Mouse (Mus musculus) CH12.LX (cell line): ENCODE data around the gene Runx2. TPM values are rescaled to one million over a fixed set of nuclear protein-coding genes. Genes with fewer than 3 reads are reported as not detected.

Experiments
- DNase-seq: peaks from one replicate; pipeline ENCODE4 v3.0.0-alpha.2; 2013; ENCODE audit errors: extremely low read depth
- H3K27ac ChIP-seq: 2 replicates; pipeline ENCODE4 v1.5.1; 2012; ENCODE audit warnings: low read depth, mild to moderate bottlenecking, control low read depth, moderate library complexity; ENCODE audit not compliant: insufficient read depth
- H3K27me3 ChIP-seq: replicated peaks from 2 replicates; pipeline ENCODE3; 2012; ENCODE audit warnings: inconsistent platforms
- H3K36me3 ChIP-seq, 2 experiments: replicated peaks in 1 of 2; 2 replicates each; pipeline versions ENCODE3 to v1.6.1; 2012; ENCODE audit warnings: inconsistent platforms in 1 of 2, low read length in 1 of 2, mild to moderate bottlenecking in 1 of 2, mixed read lengths in 1 of 2, moderate library complexity in 1 of 2; ENCODE audit not compliant: control insufficient read depth in 1 of 2, insufficient read depth in 1 of 2
- H3K4me1 ChIP-seq, 2 experiments: 2 replicates each; pipeline ENCODE4 v1.6.1; 2012; ENCODE audit warnings: inconsistent platforms in 1 of 2, moderate library complexity in 1 of 2; ENCODE audit not compliant: insufficient read depth in 2 of 2, control insufficient read depth in 1 of 2
- H3K4me2 ChIP-seq: 2 replicates; pipeline ENCODE4 v1.6.1; 2012; ENCODE audit warnings: low read depth, mild to moderate bottlenecking, control low read depth; ENCODE audit not compliant: poor library complexity, insufficient read depth, severe bottlenecking
- H3K4me3 ChIP-seq, 3 experiments: fragments of 150-350 bp in 1 of 3; sonication (generic) in 1 of 3; replicated peaks in 1 of 3; 2 replicates each; pipeline versions ENCODE3 to v1.5.1; 2011 to 2012; ENCODE audit warnings: low read depth in 2 of 3, low read length in 2 of 3, mild to moderate bottlenecking in 2 of 3, moderate library complexity in 2 of 3, control low read depth in 1 of 3, improper control_type of control experiment in 1 of 3, inconsistent platforms in 1 of 3, mixed read lengths in 1 of 3; ENCODE audit not compliant: poor library complexity in 1 of 3
- H3K79me2 ChIP-seq: replicated peaks from 2 replicates; pipeline ENCODE4 v1.6.1; 2012; ENCODE audit warnings: mild to moderate bottlenecking, moderate library complexity; ENCODE audit not compliant: control insufficient read depth, poor library complexity, insufficient read depth, severe bottlenecking; ENCODE audit errors: extremely low read depth
- H3K9ac ChIP-seq: 2 replicates; pipeline ENCODE4 v1.6.1; 2012; ENCODE audit warnings: low read depth, mild to moderate bottlenecking, control low read depth, moderate library complexity; ENCODE audit not compliant: insufficient read depth
- H3K9me3 ChIP-seq: replicated peaks from 2 replicates; pipeline ENCODE3; 2012; ENCODE audit warnings: low read length, inconsistent platforms, mixed read lengths
- BHLHE40 ChIP-seq: IDR thresholded peaks from 2 replicates; pipeline ENCODE4 v1.6.1; 2011; ENCODE audit warnings: mild to moderate bottlenecking, low read depth, low read length, improper control_type of control experiment
- CHD1 ChIP-seq: IDR thresholded peaks from 2 replicates; pipeline ENCODE4 v1.6.1; 2012; ENCODE audit warnings: low read depth, low read length, improper control_type of control experiment, inconsistent platforms
- CHD2 ChIP-seq: IDR thresholded peaks from 2 replicates; pipeline ENCODE4 v1.6.1; 2011; ENCODE audit warnings: low read length, improper control_type of control experiment
- CTCF ChIP-seq, 2 experiments: IDR thresholded peaks in 1 of 2; conservative IDR thresholded peaks in 1 of 2; 2 replicates each; pipeline ENCODE4 v1.5.1; 2011 to 2012; ENCODE audit warnings: low read depth in 2 of 2, low read length in 2 of 2, improper control_type of control experiment in 1 of 2, inconsistent platforms in 1 of 2, mild to moderate bottlenecking in 1 of 2, moderate library complexity in 1 of 2
- E2F4 ChIP-seq: IDR thresholded peaks from 2 replicates; pipeline ENCODE4 v1.6.1; 2011; ENCODE audit warnings: low read depth, low read length, improper control_type of control experiment; ENCODE audit not compliant: insufficient replicate concordance
- ELF1 ChIP-seq: IDR thresholded peaks from 2 replicates; pipeline ENCODE4 v1.6.1; 2014; ENCODE audit warnings: low read depth, mild to moderate bottlenecking, inconsistent platforms, low read length, improper control_type of control experiment
- EP300 ChIP-seq: IDR thresholded peaks from 2 replicates; pipeline ENCODE4 v1.6.1; 2011; ENCODE audit warnings: low read length, improper control_type of control experiment
- ETS1 ChIP-seq: conservative IDR thresholded peaks from 2 replicates; pipeline ENCODE4 v1.6.1; 2012; ENCODE audit warnings: low read depth, mild to moderate bottlenecking, inconsistent platforms, low read length, improper control_type of control experiment, moderate library complexity
- GABPA ChIP-seq: IDR thresholded peaks from 2 replicates; pipeline ENCODE4 v1.6.1; 2012; ENCODE audit warnings: low read depth, low read length, improper control_type of control experiment, inconsistent platforms; ENCODE audit not compliant: insufficient replicate concordance
- HCFC1 ChIP-seq: IDR thresholded peaks from 2 replicates; pipeline ENCODE4 v1.6.1; 2012; ENCODE audit warnings: low read depth, mild to moderate bottlenecking, inconsistent platforms, low read length, improper control_type of control experiment
- IRF4 ChIP-seq: IDR thresholded peaks from 2 replicates; pipeline ENCODE4 v1.6.1; 2014; ENCODE audit warnings: low read depth, mild to moderate bottlenecking, inconsistent platforms, low read length, improper control_type of control experiment
- JUN ChIP-seq: IDR thresholded peaks from 2 replicates; pipeline ENCODE4 v1.6.1; 2011; ENCODE audit warnings: low read depth, mild to moderate bottlenecking, low read length, improper control_type of control experiment, moderate library complexity; ENCODE audit not compliant: insufficient read depth
- JUND ChIP-seq: conservative IDR thresholded peaks from 2 replicates; pipeline ENCODE4 v1.6.1; 2011; ENCODE audit warnings: low read depth, low read length, improper control_type of control experiment
- KAT2A ChIP-seq: IDR thresholded peaks from 2 replicates; pipeline ENCODE4 v1.6.1; 2012; ENCODE audit warnings: low read length, improper control_type of control experiment, inconsistent platforms; ENCODE audit not compliant: insufficient replicate concordance
- MAFK ChIP-seq: IDR thresholded peaks from 2 replicates; pipeline ENCODE4 v1.6.1; 2011; ENCODE audit warnings: low read length, improper control_type of control experiment; ENCODE audit not compliant: insufficient replicate concordance
- MAX ChIP-seq: IDR thresholded peaks from 2 replicates; pipeline ENCODE4 v1.6.1; 2011; ENCODE audit warnings: low read length, improper control_type of control experiment
- MAZ ChIP-seq: IDR thresholded peaks from 2 replicates; pipeline ENCODE4 v1.6.1; 2012; ENCODE audit warnings: low read depth, mild to moderate bottlenecking, inconsistent platforms, low read length, improper control_type of control experiment, moderate library complexity
- MEF2A ChIP-seq: IDR thresholded peaks from 2 replicates; pipeline ENCODE4 v1.6.1; 2014; ENCODE audit warnings: low read depth, mild to moderate bottlenecking, inconsistent platforms, low read length, improper control_type of control experiment, borderline replicate concordance
- MXI1 ChIP-seq: IDR thresholded peaks from 2 replicates; pipeline ENCODE4 v1.6.1; 2011; ENCODE audit warnings: mild to moderate bottlenecking, low read depth, low read length, improper control_type of control experiment
- MYC ChIP-seq: IDR thresholded peaks from 2 replicates; pipeline ENCODE4 v1.6.1; 2011; ENCODE audit warnings: low read depth, mild to moderate bottlenecking, improper control_type of control experiment, low read length
- NELFE ChIP-seq: IDR thresholded peaks from 2 replicates; pipeline ENCODE4 v1.6.1; 2011; ENCODE audit warnings: low read depth, low read length, improper control_type of control experiment
- NRF1 ChIP-seq: IDR thresholded peaks from 2 replicates; pipeline ENCODE4 v1.6.1; 2014; ENCODE audit warnings: low read depth, mild to moderate bottlenecking, inconsistent platforms, low read length, improper control_type of control experiment, moderate library complexity
- PAX5 ChIP-seq: IDR thresholded peaks from 2 replicates; pipeline ENCODE4 v1.6.1; 2012; ENCODE audit warnings: low read length, inconsistent platforms, mixed read lengths
- POLR2A ChIP-seq: IDR thresholded peaks from 2 replicates; pipeline ENCODE4 v1.6.1; 2011; ENCODE audit warnings: low read depth, mild to moderate bottlenecking, improper control_type of control experiment, low read length
- POLR2AphosphoS2 ChIP-seq: IDR thresholded peaks from 2 replicates; pipeline ENCODE4 v1.6.1; 2011; ENCODE audit warnings: low read depth, low read length, improper control_type of control experiment
- RAD21 ChIP-seq: IDR thresholded peaks from 2 replicates; pipeline ENCODE4 v1.6.1; 2011; ENCODE audit warnings: low read depth, mild to moderate bottlenecking, low read length, improper control_type of control experiment, moderate library complexity
- RCOR1 ChIP-seq: conservative IDR thresholded peaks from 2 replicates; pipeline ENCODE4 v1.6.1; 2012; ENCODE audit warnings: low read depth, mild to moderate bottlenecking, inconsistent platforms, low read length, improper control_type of control experiment
- SIN3A ChIP-seq: IDR thresholded peaks from 2 replicates; pipeline ENCODE4 v1.6.1; 2012; ENCODE audit warnings: low read length, improper control_type of control experiment, inconsistent platforms
- SMC3 ChIP-seq: IDR thresholded peaks from 2 replicates; pipeline ENCODE4 v1.6.1; 2011; ENCODE audit warnings: low read depth, low read length, improper control_type of control experiment
- TBP ChIP-seq: conservative IDR thresholded peaks from 2 replicates; pipeline ENCODE4 v1.6.1; 2011; ENCODE audit warnings: low read depth, low read length, improper control_type of control experiment
- TCF12 ChIP-seq: IDR thresholded peaks from 2 replicates; pipeline ENCODE4 v1.6.1; 2014; ENCODE audit warnings: low read depth, mild to moderate bottlenecking, inconsistent platforms, low read length, improper control_type of control experiment
- UBTF ChIP-seq: IDR thresholded peaks from 2 replicates; pipeline ENCODE4 v1.6.1; 2012; ENCODE audit warnings: low read depth, mild to moderate bottlenecking, inconsistent platforms, low read length, improper control_type of control experiment, moderate library complexity
- USF1 ChIP-seq: IDR thresholded peaks from 2 replicates; pipeline ENCODE4 v1.6.1; 2014; ENCODE audit warnings: low read depth, mild to moderate bottlenecking, inconsistent platforms, low read length, improper control_type of control experiment
- USF2 ChIP-seq: conservative IDR thresholded peaks from 2 replicates; pipeline ENCODE4 v1.6.1; 2011; ENCODE audit warnings: low read depth, low read length, improper control_type of control experiment
- ZC3H11A ChIP-seq: IDR thresholded peaks from 2 replicates; pipeline ENCODE4 v1.6.1; 2012; ENCODE audit warnings: low read depth, mild to moderate bottlenecking, inconsistent platforms, low read length, improper control_type of control experiment
- ZKSCAN1 ChIP-seq: IDR thresholded peaks from 2 replicates; pipeline ENCODE4 v1.6.1; 2012; ENCODE audit warnings: low read depth, inconsistent platforms, low read length, improper control_type of control experiment, borderline replicate concordance
- ZMIZ1 ChIP-seq: IDR thresholded peaks from 2 replicates; pipeline ENCODE4 v1.6.1; 2012; ENCODE audit warnings: low read depth, mild to moderate bottlenecking, inconsistent platforms, low read length, improper control_type of control experiment
- ZNF384 ChIP-seq: IDR thresholded peaks from 2 replicates; pipeline ENCODE4 v1.6.1; 2012; ENCODE audit warnings: low read depth, low read length, improper control_type of control experiment, inconsistent platforms
- dilution Hi-C: fragments of 300-500 bp; cut with MboI; formaldehyde crosslinking; loops from 2 replicates; pipeline ENCODE4 v1.14.3; 2020; ENCODE audit warnings: low sequenced_read_pairs; ENCODE audit not compliant: extremely low pct_unique_long_range_greater_than_20kb, extremely low pct_ligation_motif_present
- in situ Hi-C: fragments of 300-500 bp; cut with MboI; formaldehyde crosslinking; loops from 3 replicates; pipeline ENCODE4 v1.14.3; 2019; ENCODE audit warnings: low sequenced_read_pairs, low pct_ligation_motif_present, low pct_unique_long_range_greater_than_20kb, mixed read lengths
- polyA plus RNA-seq: library from polyadenylated mRNA; unstranded; fragments of >175 nt; gene quantifications from 2 replicates; pipeline ENCODE4 v1.2.1, GENCODE M21; 2012; ENCODE audit warnings: low read depth; ENCODE audit not compliant: insufficient read length
- total RNA-seq, 2 experiments: library from RNA; depleted of rRNA; stranded (reverse); fragments of 300-350 nt in 1 of 2; fragments of >200 nt in 1 of 2; gene quantifications; 2 replicates each; pipeline ENCODE4 v1.2.3; 2012 to 2014

The Runx2 gene
- total and polyA plus RNA-seq, 3 experiments: 0.70 to 1.4 (median 1.1) TPM

DNA sequence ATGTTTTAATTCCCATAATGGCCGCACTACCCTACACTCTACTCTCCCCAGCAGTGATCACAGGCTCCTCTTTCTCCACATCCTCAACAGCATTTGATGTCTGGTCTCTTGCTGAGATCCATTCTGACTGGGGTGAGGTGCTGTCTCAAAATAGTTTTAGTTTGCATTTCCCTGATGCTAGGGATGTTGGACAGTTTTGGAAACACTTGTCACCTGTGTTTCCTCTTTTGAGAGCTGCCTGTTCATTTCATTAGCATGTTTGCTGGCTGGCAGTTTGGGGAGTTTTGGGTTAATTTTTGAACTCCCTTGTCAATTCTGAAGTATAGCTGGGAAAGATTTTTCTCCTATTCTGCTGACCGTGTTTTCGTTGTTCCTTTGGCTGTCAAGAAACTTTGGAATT, 340.3 kb downstream of the Runx2 start:
- no peak for TF ChIP-seq HCFC1
- peak; percentile 7; the same call in 1 of the 2 replicates for TF ChIP-seq MXI1
- TF ChIP-seq JUN: peak; percentile 62
- peak; percentile 87 for TF ChIP-seq BHLHE40
- TF ChIP-seq MAX: 0 out of 2 replicates have a peak, but pooled peaks have one; percentile 18
- TF ChIP-seq ZNF384: no peak
- peak; percentile 8 for TF ChIP-seq RAD21
- TF ChIP-seq PAX5: no peak
- peak; percentile 52; the same call in 1 of the 2 replicates for TF ChIP-seq MAZ
- no peak for TF ChIP-seq NELFE
- no peak for TF ChIP-seq GABPA
- TF ChIP-seq JUND: no peak; the same call in 1 of the 2 replicates
- no peak for TF ChIP-seq CHD1
- TF ChIP-seq USF2: no peak
- TF ChIP-seq SIN3A: peak; percentile 41; the same call in 1 of the 2 replicates
- peak; percentile 69 for TF ChIP-seq MAFK
- TF ChIP-seq TBP: no peak
- TF ChIP-seq E2F4: no peak
- no peak for TF ChIP-seq ZC3H11A
- TF ChIP-seq TCF12: peak; percentile 95
- no peak for TF ChIP-seq USF1
- no peak for TF ChIP-seq CTCF (conservative IDR thresholded peaks at IDR 0.05 in 1 of 2, IDR thresholded peaks at IDR 0.05 in 1 of 2; ENCODE audit: low read depth in 2 of 2, low read length in 2 of 2)
- TF ChIP-seq SMC3: peak; percentile 31
- no peak for TF ChIP-seq ZMIZ1
- no peak for TF ChIP-seq ZKSCAN1
- peak; percentile 93 for TF ChIP-seq ETS1
- TF ChIP-seq KAT2A: no peak
- peak; percentile 100 for TF ChIP-seq MEF2A
- TF ChIP-seq POLR2A: no peak
- TF ChIP-seq MYC: no peak
- TF ChIP-seq POLR2AphosphoS2: no peak
- peak; percentile 82 for TF ChIP-seq RCOR1
- TF ChIP-seq CHD2: peak; percentile 77
- peak; percentile 86 for TF ChIP-seq IRF4
- TF ChIP-seq EP300: peak; percentile 93
- TF ChIP-seq ELF1: 0 out of 2 replicates have a peak, but pooled peaks have one; percentile 30
- no peak for TF ChIP-seq UBTF
- TF ChIP-seq NRF1: 0 out of 2 replicates have a peak, but pooled peaks have one; percentile 10
- peak; percentile 72 for DNase-seq
- Histone ChIP-seq H3K4me3 (no peak overlapping the region), H3K4me1 (peaks cover 32 to 40% of the 10 kb centered on the region in 2 experiments), H3K79me2 (no peaks in the 10 kb centered on the region), H3K27me3 (no peaks in the 10 kb centered on the region), H3K27ac (peak overlapping the region; percentile 84; the same call in 1 of the 2 replicates), H3K36me3 (no peaks in the 10 kb centered on the region), H3K4me2 (peak overlapping the region; percentile 19), H3K9me3 (peaks cover 2% of the 10 kb centered on the region), H3K9ac (peak overlapping the region; percentile 42; the same call in 1 of the 2 replicates)
- dilution Hi-C loops: no loop called here
- in situ Hi-C loops: loop anchor here (25.0 kb wide), 2 partner anchors 563 to 788 kb away; no protein-coding TSS in a partner anchor
